Mouse (Mus musculus): ENCODE results near the gene Fbxo9. TPM values are rescaled to one million over a fixed set of nuclear protein-coding genes. Genes with fewer than 3 reads are reported as not detected.

Gene Fbxo9
- polyA plus RNA-seq, 1 experiment from 2014 or later, result 66.6 TPM

GRCm38 (mm10) chr9:78051677-78052076 is 57.2 kb downstream of the Fbxo9 start, which contains the start of gene Gcm1:
Gene Gcm1 (plus strand): TSS chr9:78051924.
- ATAC-seq (ENCODE audit: low FRiP score, low TSS enrichment) (no peak), DNase-seq (no peak)
- H3K4me1 ChIP-seq (ENCODE audit: control insufficient read depth, insufficient read depth, low read length), result no peaks in the 10 kb centered on the region
- no peaks in the 10 kb centered on the region for H3K36me3 ChIP-seq (ENCODE audit: control insufficient read depth, insufficient read depth, low read length)
- no peaks in the 10 kb centered on the region for H3K27me3 ChIP-seq (ENCODE audit: control insufficient read depth, insufficient read depth, low read length)
- no peak within 1 kb of the TSS for H3K4me2 ChIP-seq (ENCODE audit: low read length)
- 61% methylated on average over 3 of the region's 3 CpGs for WGBS
- H3K9ac ChIP-seq (replicated peaks; ENCODE audit: low read length), result no peak within 1 kb of the TSS
- H3K4me3 ChIP-seq (replicated peaks; ENCODE audit: low read depth, low read length), result no peak within 1 kb of the TSS
- H3K9me3 ChIP-seq (ENCODE audit: control insufficient read depth, low read length), result no peaks in the 10 kb centered on the region
- H3K27ac ChIP-seq (replicated peaks; ENCODE audit: low read depth, low read length), result no peak within 1 kb of the TSS

DNA sequence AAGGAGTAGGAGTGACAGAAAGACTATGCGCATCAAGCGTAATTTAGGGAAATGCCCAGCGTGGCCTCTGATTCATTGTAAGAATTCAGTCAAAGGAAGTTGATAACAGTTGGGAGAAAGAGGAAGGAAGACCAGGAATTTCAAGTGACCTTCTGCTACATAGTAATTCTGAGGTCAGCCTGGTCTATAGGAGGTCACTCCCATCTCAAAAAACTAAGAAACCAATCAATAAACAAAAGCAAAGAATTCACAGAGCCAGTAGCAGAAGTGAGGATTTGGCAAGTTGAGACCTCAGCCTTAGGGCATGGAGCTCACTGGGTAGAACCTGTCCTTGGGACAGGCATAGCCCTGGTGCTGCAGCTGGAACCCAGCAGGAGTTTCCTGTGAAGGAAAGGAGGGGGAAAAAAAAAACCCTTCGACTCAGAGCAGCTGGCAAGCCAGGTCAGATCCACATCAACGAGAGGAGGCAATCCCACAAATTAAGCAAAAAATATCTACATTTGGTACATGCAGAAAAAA is 58.4 kb downstream of the Fbxo9 start:
- no peak overlapping the region for H3K4me3 ChIP-seq (replicated peaks; ENCODE audit: low read depth, low read length)
- DNase-seq (no peak), ATAC-seq (ENCODE audit: low FRiP score, low TSS enrichment) (no peak)
- 64% methylated on average over 5 of the region's 5 CpGs for WGBS
- H3K4me1 ChIP-seq (ENCODE audit: control insufficient read depth, insufficient read depth, low read length), result no peaks in the 10 kb centered on the region
- H3K36me3 ChIP-seq (ENCODE audit: control insufficient read depth, insufficient read depth, low read length), result no peaks in the 10 kb centered on the region
- H3K27me3 ChIP-seq (ENCODE audit: control insufficient read depth, insufficient read depth, low read length), result no peaks in the 10 kb centered on the region
- no peak overlapping the region for H3K27ac ChIP-seq (replicated peaks; ENCODE audit: low read depth, low read length)
- no peaks in the 10 kb centered on the region for H3K9me3 ChIP-seq (ENCODE audit: control insufficient read depth, low read length)
- H3K4me2 ChIP-seq (ENCODE audit: low read length), result no peak overlapping the region
- H3K9ac ChIP-seq (replicated peaks; ENCODE audit: low read length), result no peak overlapping the region

DNA sequence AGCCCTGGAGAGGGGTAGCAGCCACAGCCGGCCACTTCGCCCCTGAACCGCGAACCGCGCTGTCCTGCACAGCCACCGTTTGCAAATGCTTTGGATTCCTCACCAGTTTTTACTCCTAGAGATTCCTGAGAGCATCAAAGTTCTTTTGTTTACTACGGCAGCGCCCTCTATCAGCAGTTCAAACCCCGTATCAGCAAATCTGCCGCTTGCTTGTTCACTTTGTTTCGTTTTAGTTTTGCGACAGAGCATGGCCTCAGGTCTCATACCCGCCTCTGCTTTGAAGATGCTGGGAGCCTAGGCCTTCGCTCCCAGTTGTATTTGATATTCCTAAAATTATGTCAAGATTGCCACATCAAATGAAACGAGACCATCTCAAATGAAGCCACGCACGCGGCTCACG is 62.1 kb downstream of the Fbxo9 start:
- WGBS, result 52% methylated on average over 20 of the region's 20 CpGs
- no peaks in the 10 kb centered on the region for H3K9me3 ChIP-seq (ENCODE audit: control insufficient read depth, low read length)
- H3K36me3 ChIP-seq (ENCODE audit: control insufficient read depth, insufficient read depth, low read length), result no peaks in the 10 kb centered on the region
- no peak overlapping the region for H3K9ac ChIP-seq (replicated peaks; ENCODE audit: low read length)
- ATAC-seq (ENCODE audit: low FRiP score, low TSS enrichment), result no peak
- no peak overlapping the region for H3K27ac ChIP-seq (replicated peaks; ENCODE audit: low read depth, low read length)
- H3K4me1 ChIP-seq (ENCODE audit: control insufficient read depth, insufficient read depth, low read length), result no peaks in the 10 kb centered on the region
- DNase-seq, result no peak
- no peak overlapping the region for H3K4me2 ChIP-seq (ENCODE audit: low read length)
- no peak overlapping the region for H3K4me3 ChIP-seq (replicated peaks; ENCODE audit: low read depth, low read length)
- no peaks in the 10 kb centered on the region for H3K27me3 ChIP-seq (ENCODE audit: control insufficient read depth, insufficient read depth, low read length)

DNA sequence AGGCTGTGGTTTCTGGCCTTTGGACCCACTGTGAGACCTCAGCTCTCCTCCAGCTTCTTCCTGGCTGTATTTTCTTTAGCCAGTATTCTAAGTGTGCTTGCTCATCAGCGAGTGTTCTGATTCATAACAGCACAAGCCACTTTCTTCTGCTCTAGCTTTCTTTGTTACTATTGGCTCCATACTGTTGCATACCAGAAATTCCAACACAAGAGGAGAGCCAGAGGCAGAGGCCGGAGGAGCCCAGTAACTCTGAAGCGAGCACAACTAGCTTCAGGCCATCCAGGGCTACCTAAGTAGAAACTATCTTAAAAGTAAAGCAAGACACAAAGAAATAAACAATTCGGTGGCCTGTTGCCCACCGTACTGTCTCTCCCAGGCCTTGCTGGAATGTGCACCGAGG is 63.7 kb downstream of the Fbxo9 start:
- H3K4me3 ChIP-seq (replicated peaks; ENCODE audit: low read depth, low read length), result no peak overlapping the region
- H3K9me3 ChIP-seq (ENCODE audit: control insufficient read depth, low read length), result no peaks in the 10 kb centered on the region
- no peak overlapping the region for H3K4me2 ChIP-seq (ENCODE audit: low read length)
- DNase-seq (no peak), ATAC-seq (ENCODE audit: low FRiP score, low TSS enrichment) (no peak)
- no peak overlapping the region for H3K9ac ChIP-seq (replicated peaks; ENCODE audit: low read length)
- no peaks in the 10 kb centered on the region for H3K36me3 ChIP-seq (ENCODE audit: control insufficient read depth, insufficient read depth, low read length)
- 76% methylated on average over 6 of the region's 6 CpGs for WGBS
- H3K4me1 ChIP-seq (ENCODE audit: control insufficient read depth, insufficient read depth, low read length), result no peaks in the 10 kb centered on the region
- H3K27ac ChIP-seq (replicated peaks; ENCODE audit: low read depth, low read length), result no peak overlapping the region
- H3K27me3 ChIP-seq (ENCODE audit: control insufficient read depth, insufficient read depth, low read length), result no peaks in the 10 kb centered on the region

GRCm38 (mm10) chr9:78038755-78039489 is 69.9 kb downstream of the Fbxo9 start:
- Histone ChIP-seq H3K4me1 (ENCODE audit: control insufficient read depth, insufficient read depth, low read length) (no peaks in the 10 kb centered on the region), H3K9me3 (ENCODE audit: control insufficient read depth, low read length) (no peaks in the 10 kb centered on the region), H3K4me2 (ENCODE audit: low read length) (no peak overlapping the region), H3K36me3 (ENCODE audit: control insufficient read depth, insufficient read depth, low read length) (no peaks in the 10 kb centered on the region), H3K27ac (replicated peaks; ENCODE audit: low read depth, low read length) (no peak overlapping the region), H3K9ac (replicated peaks; ENCODE audit: low read length) (no peak overlapping the region), H3K4me3 (replicated peaks; ENCODE audit: low read depth, low read length) (no peak overlapping the region), H3K27me3 (ENCODE audit: control insufficient read depth, insufficient read depth, low read length) (no peaks in the 10 kb centered on the region)
- peak; percentile 40; the same call in 1 of the 2 replicates for ATAC-seq (ENCODE audit: low FRiP score, low TSS enrichment)
- WGBS, result 40% methylated on average over 18 of the region's 18 CpGs
- DNase-seq, result peak; percentile 87

DNA sequence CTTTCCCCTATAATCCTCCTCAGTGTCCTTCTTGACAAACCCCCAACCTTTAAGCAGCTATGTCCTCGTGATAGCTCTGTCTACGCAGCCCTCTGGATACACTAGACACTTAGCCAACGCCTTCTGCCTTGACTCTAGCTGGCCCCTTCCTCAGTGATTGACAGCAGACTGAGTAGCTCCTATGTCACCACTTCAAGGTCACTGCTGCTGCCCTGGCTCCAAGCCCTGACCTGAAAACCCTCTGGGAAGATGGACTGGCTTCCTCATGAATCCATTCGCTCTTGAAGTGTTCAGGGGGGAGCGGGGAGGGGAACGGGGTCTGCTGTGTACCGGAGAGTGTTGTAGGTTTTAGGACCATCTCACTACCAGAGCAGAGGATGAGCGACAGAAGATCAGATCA is 73.0 kb downstream of the Fbxo9 start:
- H3K4me2 ChIP-seq (ENCODE audit: low read length), result no peak overlapping the region
- no peaks in the 10 kb centered on the region for H3K4me1 ChIP-seq (ENCODE audit: control insufficient read depth, insufficient read depth, low read length)
- H3K36me3 ChIP-seq (ENCODE audit: control insufficient read depth, insufficient read depth, low read length), result no peaks in the 10 kb centered on the region
- H3K9me3 ChIP-seq (ENCODE audit: control insufficient read depth, low read length), result no peaks in the 10 kb centered on the region
- DNase-seq, result no peak
- no peaks in the 10 kb centered on the region for H3K27me3 ChIP-seq (ENCODE audit: control insufficient read depth, insufficient read depth, low read length)
- WGBS, result 88% methylated on average over 8 of the region's 8 CpGs
- ATAC-seq (ENCODE audit: low FRiP score, low TSS enrichment), result no peak
- no peak overlapping the region for H3K27ac ChIP-seq (replicated peaks; ENCODE audit: low read depth, low read length)
- H3K9ac ChIP-seq (replicated peaks; ENCODE audit: low read length), result no peak overlapping the region
- no peak overlapping the region for H3K4me3 ChIP-seq (replicated peaks; ENCODE audit: low read depth, low read length)

DNA sequence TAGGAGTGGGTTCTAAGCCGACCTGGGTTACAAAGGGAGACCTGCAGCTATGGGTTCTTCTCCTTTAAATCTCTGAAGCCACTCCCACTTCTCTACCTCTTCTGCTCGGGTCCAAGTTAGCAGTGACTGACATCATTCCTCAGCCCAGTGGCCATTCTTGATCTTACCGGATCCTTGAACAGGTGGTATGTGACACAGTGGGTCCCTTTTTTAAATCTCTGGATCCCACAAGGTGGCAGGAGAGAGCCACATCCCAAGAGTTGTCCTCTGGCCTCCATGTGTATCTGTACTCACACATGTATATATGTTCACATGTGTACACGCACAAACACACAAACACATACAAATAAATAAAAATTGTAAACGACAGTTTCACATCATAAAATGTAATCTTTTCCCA is 73.6 kb downstream of the Fbxo9 start:
- Histone ChIP-seq H3K27ac (replicated peaks; ENCODE audit: low read depth, low read length) (no peak overlapping the region), H3K9me3 (ENCODE audit: control insufficient read depth, low read length) (no peaks in the 10 kb centered on the region), H3K4me1 (ENCODE audit: control insufficient read depth, insufficient read depth, low read length) (no peaks in the 10 kb centered on the region), H3K4me2 (ENCODE audit: low read length) (no peak overlapping the region), H3K36me3 (ENCODE audit: control insufficient read depth, insufficient read depth, low read length) (no peaks in the 10 kb centered on the region), H3K9ac (replicated peaks; ENCODE audit: low read length) (no peak overlapping the region), H3K4me3 (replicated peaks; ENCODE audit: low read depth, low read length) (no peak overlapping the region), H3K27me3 (ENCODE audit: control insufficient read depth, insufficient read depth, low read length) (no peaks in the 10 kb centered on the region)
- DNase-seq (no peak), ATAC-seq (ENCODE audit: low FRiP score, low TSS enrichment) (no peak)
- 81% methylated on average over 5 of the region's 5 CpGs for WGBS

DNA sequence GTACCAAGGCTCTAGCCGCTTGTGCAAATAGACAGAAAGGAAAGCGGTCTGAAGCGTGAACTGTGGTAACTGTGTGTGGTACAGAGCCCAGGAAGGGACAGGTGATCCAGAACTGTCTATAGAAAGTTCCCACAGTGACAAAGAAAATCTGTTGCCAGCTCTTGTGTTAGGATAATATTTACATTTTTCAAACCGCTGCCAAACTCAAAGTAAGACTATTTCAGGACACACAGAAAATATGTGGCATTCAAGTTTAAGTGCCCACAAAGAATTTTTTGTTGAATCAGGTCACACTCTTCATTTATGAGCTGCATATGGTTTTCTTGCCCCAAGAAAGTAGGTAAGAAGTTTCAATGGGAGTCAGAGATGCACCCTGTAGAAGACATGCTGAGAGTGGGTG is 75.9 kb downstream of the Fbxo9 start:
- Histone ChIP-seq H3K4me3 (replicated peaks; ENCODE audit: low read depth, low read length) (no peak overlapping the region), H3K9ac (replicated peaks; ENCODE audit: low read length) (no peak overlapping the region), H3K9me3 (ENCODE audit: control insufficient read depth, low read length) (no peaks in the 10 kb centered on the region), H3K27ac (replicated peaks; ENCODE audit: low read depth, low read length) (no peak overlapping the region), H3K4me2 (ENCODE audit: low read length) (no peak overlapping the region), H3K36me3 (ENCODE audit: control insufficient read depth, insufficient read depth, low read length) (no peaks in the 10 kb centered on the region), H3K4me1 (ENCODE audit: control insufficient read depth, insufficient read depth, low read length) (no peaks in the 10 kb centered on the region), H3K27me3 (ENCODE audit: control insufficient read depth, insufficient read depth, low read length) (no peaks in the 10 kb centered on the region)
- DNase-seq (no peak), ATAC-seq (ENCODE audit: low FRiP score, low TSS enrichment) (no peak)
- 95% methylated on average over 4 of the region's 4 CpGs for WGBS

All from midbrain, embryonic 14.5 days (tissue).